Mouse (Mus musculus) heart, postnatal 4 days (tissue): ENCODE data around the gene Tagln3. TPM values are rescaled to one million over a fixed set of nuclear protein-coding genes. Genes with fewer than 3 reads are reported as not detected.

Source experiments
- total RNA-seq, 2 experiments: library from RNA; stranded (reverse); gene quantifications; 2 replicates each; pipeline ENCODE4 v1.2.3; 2021

Tagln3 gene
- total RNA-seq, 2 experiments from 2014 or later, result 0.43 to 0.57 TPM

Other genes starting within 250 kb of the Tagln3 start
- not detected for gene Gm609, start 231.6 kb downstream of the Tagln3 start, total RNA-seq
- gene Gm17783, start 192.6 kb downstream of the Tagln3 start, total RNA-seq, result not detected
- not detected for gene Slc9c1, start 189.3 kb downstream of the Tagln3 start, total RNA-seq
- under 1 TPM in 1 of 2 experiments, not detected in 1; 0.19 TPM for gene Gcsam, start 114.2 kb downstream of the Tagln3 start, total RNA-seq
- gene BC016579, start 70.5 kb downstream of the Tagln3 start, total RNA-seq, result not detected
- gene Tmprss7, start 30.9 kb downstream of the Tagln3 start, total RNA-seq, result not detected
- gene Abhd10, start 18.3 kb upstream of the Tagln3 start, total RNA-seq, result 10 to 100 TPM; 23.1 to 26.9 TPM
- gene Phldb2, start 229.0 kb upstream of the Tagln3 start, total RNA-seq, result 10 to 100 TPM; 87.3 to 88.9 TPM